Mouse (Mus musculus): Measurements from ENCODE around the gene Iqschfp.

- TF ChIP-seq CTCF (IDR thresholded peaks at IDR 0.05; ENCODE audit: control insufficient read depth, insufficient read depth, low read length): no peak
- no peak for TF ChIP-seq POLR2A (IDR thresholded peaks at IDR 0.05; ENCODE audit: borderline replicate concordance, control insufficient read depth, low read depth, low read length)
Measured at GRCm38 (mm10) chr3:67908586-67908985, 16.6 kb downstream of the Iqschfp start.
